8 mouse cellular contexts compared by ENCODE assay signal in genomic region chr6:134152539-134152938, GRCm38 (mm10).
DNase-seq lines count a peak whose midpoint lies in the region; ATAC-seq and TF ChIP-seq lines count a peak whose summit lies in the region.
"Had no signal": no experiment of that assay in that cellular context is flagged by ENCODE, and none has a peak within 500 bp of the region (broad histone marks: within the 10 kb centered on the region; RNA-seq: fewer than 3 reads in every experiment).

No protein-coding gene starts in this region.

- H3K27me3 ChIP-seq in hindbrain, embryonic 13.5 days = no peaks in the 10 kb centered on the region
- H3K27me3 ChIP-seq in hindbrain, embryonic 11.5 days (ENCODE audit: control insufficient read depth, insufficient read depth, low read length) = no peaks in the 10 kb centered on the region
- no peaks in the 10 kb centered on the region for H3K27me3 ChIP-seq in lung, embryonic 15.5 days
- no peaks in the 10 kb centered on the region for H3K27me3 ChIP-seq in intestine, embryonic 16.5 days (replicated peaks; ENCODE audit: control insufficient read depth, insufficient read depth, low read length)

- H3K9ac ChIP-seq in hindbrain, embryonic 13.5 days = no peak overlapping the region
- no peak overlapping the region for H3K9ac ChIP-seq in hindbrain, embryonic 11.5 days (ENCODE audit: low read depth, low read length)
- H3K9ac ChIP-seq in lung, embryonic 15.5 days = no peak overlapping the region
- no peak overlapping the region for H3K9ac ChIP-seq in intestine, embryonic 16.5 days (ENCODE audit: low read depth, low read length)

- H3K4me1 ChIP-seq in hindbrain, embryonic 13.5 days (replicated peaks) = peaks cover 70% of the 10 kb centered on the region
- peaks cover 3% of the 10 kb centered on the region; the same call in 1 of the 2 replicates for H3K4me1 ChIP-seq in hindbrain, embryonic 11.5 days (replicated peaks; ENCODE audit: control insufficient read depth, insufficient read depth, low read length)
- peaks cover 79% of the 10 kb centered on the region for H3K4me1 ChIP-seq in lung, embryonic 15.5 days
- peaks cover 18% of the 10 kb centered on the region for H3K4me1 ChIP-seq in cortical plate, adult 2 months (ENCODE audit: control insufficient read depth, insufficient read depth, low read length)
- H3K4me1 ChIP-seq in intestine, embryonic 16.5 days (ENCODE audit: control insufficient read depth, insufficient read depth, low read length) = peaks cover 50% of the 10 kb centered on the region

- no peak for DNase-seq in hindbrain, embryonic 11.5 days (ENCODE audit: low spot score)
- no peak for DNase-seq in lung, postnatal 14 days
- no peak for DNase-seq in yolk sac, embryonic 10.5 days (ENCODE audit: low spot score)
- DNase-seq: thymus, postnatal 14 days had no signal

- no peak for TF ChIP-seq CTCF in cortical plate, adult 2 months (IDR thresholded peaks at IDR 0.05; ENCODE audit: extremely low read depth, insufficient read depth, low read length)

- H3K4me3 ChIP-seq in hindbrain, embryonic 13.5 days = no peak overlapping the region
- no peak overlapping the region for H3K4me3 ChIP-seq in hindbrain, embryonic 11.5 days (ENCODE audit: low read depth, low read length)
- H3K4me3 ChIP-seq in lung, embryonic 15.5 days = no peak overlapping the region
- no peak overlapping the region for H3K4me3 ChIP-seq in cortical plate, adult 2 months (ENCODE audit: insufficient read depth, low read length)
- H3K4me3 ChIP-seq in intestine, embryonic 16.5 days (ENCODE audit: low read length) = no peak overlapping the region

- no peak overlapping the region for H3K4me2 ChIP-seq in hindbrain, embryonic 13.5 days
- no peak overlapping the region for H3K4me2 ChIP-seq in hindbrain, embryonic 11.5 days (replicated peaks; ENCODE audit: low read depth, low read length)
- peak overlapping the region; percentile 33 for H3K4me2 ChIP-seq in lung, embryonic 15.5 days
- no peak overlapping the region for H3K4me2 ChIP-seq in intestine, embryonic 16.5 days (ENCODE audit: low read depth, low read length)

- H3K9me3 ChIP-seq in hindbrain, embryonic 13.5 days = no peaks in the 10 kb centered on the region
- no peaks in the 10 kb centered on the region for H3K9me3 ChIP-seq in hindbrain, embryonic 11.5 days (ENCODE audit: control insufficient read depth, low read length)
- no peaks in the 10 kb centered on the region for H3K9me3 ChIP-seq in lung, embryonic 15.5 days
- no peaks in the 10 kb centered on the region for H3K9me3 ChIP-seq in intestine, embryonic 16.5 days (ENCODE audit: control insufficient read depth, low read length)

- H3K27ac ChIP-seq in hindbrain, embryonic 13.5 days = peak overlapping the region; percentile 48
- H3K27ac ChIP-seq in hindbrain, embryonic 11.5 days (ENCODE audit: low read depth, low read length) = no peak overlapping the region
- peak overlapping the region; percentile 88 for H3K27ac ChIP-seq in lung, embryonic 15.5 days
- peak overlapping the region; percentile 99 for H3K27ac ChIP-seq in cortical plate, adult 2 months (ENCODE audit: insufficient read depth, low read length)
- H3K27ac ChIP-seq in intestine, embryonic 16.5 days (ENCODE audit: low read length) = peak overlapping the region; percentile 54

- no peak for ATAC-seq in hindbrain, embryonic 13.5 days (ENCODE audit: low FRiP score)
- ATAC-seq in hindbrain, embryonic 11.5 days (ENCODE audit: low FRiP score) = no peak
- no peak for ATAC-seq in lung, embryonic 15.5 days (ENCODE audit: borderline replicate concordance, extremely low read depth, low FRiP score, low TSS enrichment)
- ATAC-seq in intestine, embryonic 16.5 days = no peak

- 82% methylated on average over 6 of the region's 6 CpGs for WGBS in hindbrain, embryonic 13.5 days
- 85% methylated on average over 6 of the region's 6 CpGs for WGBS in hindbrain, embryonic 11.5 days
- 54% methylated on average over 6 of the region's 6 CpGs for WGBS in lung, embryonic 15.5 days
- WGBS in intestine, embryonic 16.5 days = 73% methylated on average over 6 of the region's 6 CpGs

- H3K36me3 ChIP-seq in hindbrain, embryonic 13.5 days = no peaks in the 10 kb centered on the region
- no peaks in the 10 kb centered on the region for H3K36me3 ChIP-seq in hindbrain, embryonic 11.5 days (ENCODE audit: control insufficient read depth, insufficient read depth, low read length)
- H3K36me3 ChIP-seq in lung, embryonic 15.5 days = no peaks in the 10 kb centered on the region
- H3K36me3 ChIP-seq in intestine, embryonic 16.5 days (ENCODE audit: control insufficient read depth, insufficient read depth, low read length) = no peaks in the 10 kb centered on the region

- no peak for TF ChIP-seq POLR2A in cortical plate, adult 2 months (IDR thresholded peaks at IDR 0.05; ENCODE audit: extremely low read depth, insufficient read depth, low read length)
